Mouse (Mus musculus) midbrain, embryonic 16.5 days (tissue): Measurements from ENCODE around the gene Mdh1b. TPM values are rescaled to one million over a fixed set of nuclear protein-coding genes. Genes with fewer than 3 reads are reported as not detected.
A peak's percentile ranks its signal among the peaks of the same experiment; 100 is the strongest.

Experiments used
- ATAC-seq: fragments of 200-750 bp; cut with Nextera tagmentation; 2 replicates; pipeline ENCODE4 v1.8.0; 2017; ENCODE audit warnings: moderate TSS enrichment
- H3K27ac ChIP-seq: fragments of 300-500 bp; sonication (generic); 2 replicates; pipeline ENCODE4 v1.5.1; 2014; ENCODE audit warnings: mild to moderate bottlenecking, low read length, mixed read lengths
- H3K27me3 ChIP-seq: fragments of 300-500 bp; sonication (generic); 2 replicates; pipeline ENCODE4 v1.6.1; 2014; ENCODE audit warnings: low read depth, low read length, mixed read lengths; ENCODE audit not compliant: control insufficient read depth, insufficient read depth
- H3K36me3 ChIP-seq: fragments of 300-500 bp; sonication (generic); 2 replicates; pipeline ENCODE4 v1.6.1; 2014; ENCODE audit warnings: mild to moderate bottlenecking, low read length, moderate library complexity, mixed read lengths; ENCODE audit not compliant: control insufficient read depth, insufficient read depth
- H3K4me1 ChIP-seq: fragments of 300-500 bp; sonication (generic); 2 replicates; pipeline ENCODE4 v1.6.1; 2014; ENCODE audit warnings: mild to moderate bottlenecking, low read length, mixed read lengths; ENCODE audit not compliant: control insufficient read depth, insufficient read depth
- H3K4me2 ChIP-seq: fragments of 300-500 bp; sonication (generic); 2 replicates; pipeline ENCODE4 v1.6.1; 2014; ENCODE audit warnings: mild to moderate bottlenecking, low read length, mixed read lengths
- H3K4me3 ChIP-seq: fragments of 300-500 bp; sonication (generic); 2 replicates; pipeline ENCODE4 v1.5.1; 2014; ENCODE audit warnings: low read depth, mild to moderate bottlenecking, low read length, moderate library complexity, mixed read lengths
- H3K9ac ChIP-seq: fragments of 300-500 bp; sonication (generic); 2 replicates; pipeline ENCODE4 v1.6.1; 2014; ENCODE audit warnings: low read depth, low read length, mixed read lengths
- H3K9me3 ChIP-seq: fragments of 300-500 bp; sonication (generic); replicated peaks from 2 replicates; pipeline ENCODE4 v1.6.1; 2014; ENCODE audit warnings: mild to moderate bottlenecking, low read length, mixed read lengths; ENCODE audit not compliant: control insufficient read depth, poor library complexity, severe bottlenecking
- WGBS: fragments of 180-500 bp; shearing (Covaris S2); extraction: QIAGEN DNeasy Blood & Tissue Kit; methylation state at CpG from one replicate; pipeline ENCODE4 v1.1.7; 2014; 5-methylcytosine and 5-hydroxymethylcytosine counted together
- polyA plus RNA-seq: library from polyadenylated mRNA; unstranded; fragments of >200 nt; fragmentation: Nextera tagmentation; extraction: Ambion mirVana; gene quantifications from 2 replicates; pipeline ENCODE4 v1.2.1, GENCODE M21; 2015

Mdh1b gene
- 0.69 and 1.1 TPM in 2 replicates for polyA plus RNA-seq

DNA sequence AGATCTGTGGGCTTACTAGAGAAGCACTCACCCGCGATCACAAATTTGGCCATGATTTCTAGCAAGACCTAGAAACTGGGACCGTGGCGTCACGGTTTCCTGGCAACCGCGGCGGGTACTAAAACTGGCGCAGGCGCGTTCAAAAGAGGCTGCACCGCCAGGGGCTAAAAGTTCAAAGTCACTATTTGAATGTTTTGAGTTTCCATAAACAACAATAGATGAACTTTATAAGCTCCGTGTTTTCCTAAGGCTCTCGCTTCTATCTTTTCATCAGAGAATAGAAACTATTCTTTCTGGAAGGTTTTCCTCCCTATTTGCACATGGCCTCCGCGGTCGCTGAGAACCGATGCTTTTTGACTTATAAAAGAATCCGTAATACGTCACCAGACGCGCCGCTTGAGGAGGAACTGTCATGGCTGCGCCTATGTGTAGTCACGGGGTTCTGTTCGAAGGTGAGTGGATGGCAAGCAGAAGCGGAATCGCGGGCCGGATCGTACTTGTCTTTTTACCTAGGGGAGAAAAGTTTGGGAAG lies at the start of gene Mdh1b, which contains the start of gene Fastkd2:
Mdh1b (minus strand) TSS at position 79 of the 532 bp plus-strand sequence.
Fastkd2 (plus strand) TSS at position 375 of the 532 bp plus-strand sequence.
- Histone ChIP-seq H3K4me2 (peak within 1 kb of the TSS; percentile 64), H3K9ac (peak within 1 kb of the TSS; percentile 71), H3K4me3 (peak within 1 kb of the TSS; percentile 75), H3K9me3 (no peaks in the 10 kb centered on the region), H3K36me3 (no peaks in the 10 kb centered on the region), H3K4me1 (peaks cover 28% of the 10 kb centered on the region), H3K27ac (no peak within 1 kb of the TSS; the same call in 1 of the 2 replicates), H3K27me3 (peaks cover 7% of the 10 kb centered on the region)
- under 1% methylated on average over 31 of the region's 31 CpGs for WGBS
- ATAC-seq: peak; percentile 97

DNA sequence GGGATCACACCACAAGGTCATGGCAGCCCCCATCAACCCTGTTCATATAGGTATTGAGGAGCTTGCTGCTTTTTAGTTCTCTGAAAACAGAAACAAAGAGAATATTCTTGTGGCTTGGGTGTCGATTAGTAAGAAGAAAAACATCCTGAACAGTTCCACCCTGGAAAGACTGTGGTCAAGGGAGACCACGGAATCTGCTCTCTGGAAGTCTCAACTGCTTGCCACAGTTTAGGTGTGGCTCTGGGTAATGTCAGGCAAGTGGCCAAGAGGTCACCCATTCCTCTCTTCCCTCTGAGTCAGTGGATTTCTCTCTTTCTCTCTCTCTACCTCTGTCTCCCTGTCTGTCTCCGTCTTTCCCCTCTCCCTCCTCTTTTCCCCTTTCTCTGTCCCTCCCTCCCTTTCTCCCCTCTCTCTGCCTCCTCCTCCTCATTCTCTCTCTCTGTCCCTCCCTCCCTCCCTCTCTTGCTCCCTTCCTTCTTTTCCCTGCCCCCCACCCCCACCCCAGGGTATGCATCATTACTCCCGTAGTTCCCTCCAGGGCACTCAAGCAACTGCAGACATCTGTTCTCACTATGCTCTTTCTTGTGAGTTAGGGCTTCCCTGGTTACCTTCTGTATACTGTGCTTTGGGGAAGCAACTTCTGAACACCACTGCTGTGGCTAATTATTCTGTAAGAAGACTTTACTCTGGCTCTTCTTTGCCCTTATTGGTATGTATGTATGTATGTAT lies 46.9 kb upstream of the Mdh1b start:
- Histone ChIP-seq H3K4me1 (no peaks in the 10 kb centered on the region), H3K9ac (no peak overlapping the region), H3K27me3 (no peaks in the 10 kb centered on the region), H3K4me2 (no peak overlapping the region), H3K9me3 (no peaks in the 10 kb centered on the region), H3K27ac (no peak overlapping the region), H3K36me3 (no peaks in the 10 kb centered on the region), H3K4me3 (no peak overlapping the region)
- WGBS: 71% methylated on average over 4 of the region's 4 CpGs
- ATAC-seq: no peak

DNA sequence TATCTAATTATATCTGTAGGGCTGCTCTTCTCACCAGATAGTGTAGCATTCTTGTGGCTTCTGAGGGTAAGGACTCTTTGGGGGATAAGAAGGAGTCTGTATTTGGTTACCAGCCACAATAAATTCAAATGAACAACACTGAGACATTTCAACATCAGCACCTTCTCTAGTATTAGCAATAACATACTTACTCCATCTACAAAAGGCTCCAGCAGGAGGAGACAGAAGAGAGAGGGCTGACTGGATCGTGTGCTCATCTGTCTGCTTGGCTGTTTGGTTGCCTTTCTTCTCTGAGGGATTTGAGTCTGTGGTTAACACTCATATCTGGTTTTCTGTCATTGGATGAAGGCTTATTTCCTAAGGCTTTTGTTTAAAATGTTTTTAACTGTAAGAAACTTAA lies 46.3 kb upstream of the Mdh1b start:
- no peak for ATAC-seq
- WGBS: 54% methylated on average over 1 of the region's 1 CpGs
- Histone ChIP-seq H3K4me2 (no peak overlapping the region), H3K4me1 (no peaks in the 10 kb centered on the region), H3K9ac (no peak overlapping the region), H3K27me3 (no peaks in the 10 kb centered on the region), H3K9me3 (no peaks in the 10 kb centered on the region), H3K4me3 (no peak overlapping the region), H3K36me3 (no peaks in the 10 kb centered on the region), H3K27ac (no peak overlapping the region)

DNA sequence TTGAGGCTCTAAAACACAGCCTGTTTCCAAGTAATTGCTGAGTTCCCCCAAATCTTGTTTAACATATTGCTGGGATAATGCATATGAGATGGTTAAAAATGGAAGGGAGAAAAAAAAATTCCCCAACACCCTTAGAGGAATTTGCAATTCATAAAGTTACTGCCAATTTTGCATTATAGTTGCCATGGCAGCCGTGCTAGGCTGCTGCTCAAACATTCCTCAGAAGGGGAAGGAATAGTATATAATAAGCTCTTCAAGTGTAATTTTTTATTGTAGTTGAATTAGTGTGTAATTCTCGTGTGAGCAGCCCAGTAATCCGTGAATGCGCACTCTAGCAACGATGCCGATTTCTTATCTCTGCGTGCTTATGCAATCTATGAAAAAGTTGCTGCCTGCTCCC lies 40.2 kb upstream of the Mdh1b start:
- H3K27ac ChIP-seq: peak overlapping the region; percentile 74

DNA sequence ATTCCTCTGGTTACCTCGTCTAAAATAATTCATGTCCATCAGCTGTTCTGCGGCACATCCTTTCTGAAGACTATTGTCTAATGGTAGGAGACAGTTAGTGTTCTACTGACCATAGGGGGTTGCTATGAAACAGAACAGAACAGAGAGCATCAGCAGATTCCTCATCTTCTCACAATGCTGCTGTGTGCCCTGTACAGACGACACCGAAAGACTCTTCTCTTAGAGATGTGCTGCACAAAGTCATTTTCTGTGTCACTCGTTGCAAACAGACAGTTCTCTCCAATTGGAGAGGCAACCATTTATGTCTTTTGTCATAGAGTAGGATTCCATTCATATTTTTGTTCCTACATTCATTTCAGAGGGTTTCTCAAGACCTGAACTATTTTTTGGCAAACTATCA lies 39.0 kb upstream of the Mdh1b start, which contains the start of gene 4933402D24Rik:
4933402D24Rik (minus strand) TSS at position 101 of the 400 bp plus-strand sequence.
- 69% methylated on average over 5 of the region's 5 CpGs for WGBS

More for the DNA sequence above, 40.2 kb upstream of the Mdh1b start:
- Histone ChIP-seq H3K9ac (no peak overlapping the region), H3K27me3 (no peaks in the 10 kb centered on the region), H3K4me3 (no peak overlapping the region), H3K4me1 (peaks cover 30% of the 10 kb centered on the region), H3K4me2 (peak overlapping the region; percentile 26), H3K9me3 (no peaks in the 10 kb centered on the region), H3K36me3 (no peaks in the 10 kb centered on the region)
- peak; percentile 87 for ATAC-seq
- WGBS: 27% methylated on average over 7 of the region's 7 CpGs

DNA sequence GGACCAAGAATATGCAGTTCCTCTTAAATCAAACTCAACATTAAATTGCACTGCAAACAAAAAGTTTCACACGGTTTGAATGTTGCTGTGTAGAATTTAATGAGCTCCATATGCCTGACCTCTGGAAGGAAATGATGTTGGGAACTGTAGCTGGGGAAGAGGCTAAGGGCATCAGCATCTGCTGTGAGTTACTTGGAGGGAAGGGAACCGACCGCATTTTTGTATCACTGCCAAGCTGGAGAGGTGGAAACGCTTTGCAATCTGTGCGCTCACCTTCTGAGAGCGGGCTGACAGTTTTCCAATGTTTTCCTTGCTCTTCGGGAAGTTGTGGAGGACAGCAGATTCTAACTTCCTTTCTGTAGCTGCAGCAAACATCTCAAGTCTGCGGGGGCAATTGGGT lies 38.0 kb upstream of the Mdh1b start:
- Histone ChIP-seq H3K4me1 (peaks cover 47% of the 10 kb centered on the region), H3K9ac (no peak overlapping the region), H3K36me3 (no peaks in the 10 kb centered on the region), H3K4me2 (no peak overlapping the region), H3K27me3 (no peaks in the 10 kb centered on the region), H3K4me3 (no peak overlapping the region), H3K27ac (no peak overlapping the region), H3K9me3 (no peaks in the 10 kb centered on the region)
- no peak for ATAC-seq
- WGBS: 78% methylated on average over 8 of the region's 8 CpGs

More for the DNA sequence above, 39.0 kb upstream of the Mdh1b start, which contains the start of gene 4933402D24Rik:
- H3K27ac ChIP-seq: peak within 1 kb of the TSS; percentile 74
- no peak within 1 kb of the TSS for H3K4me2 ChIP-seq
- H3K4me1 ChIP-seq: peaks cover 38% of the 10 kb centered on the region
- no peak for ATAC-seq
- H3K27me3 ChIP-seq: no peaks in the 10 kb centered on the region
- no peak within 1 kb of the TSS for H3K4me3 ChIP-seq
- H3K9ac ChIP-seq: no peak within 1 kb of the TSS
- no peaks in the 10 kb centered on the region for H3K36me3 ChIP-seq
- no peaks in the 10 kb centered on the region for H3K9me3 ChIP-seq

DNA sequence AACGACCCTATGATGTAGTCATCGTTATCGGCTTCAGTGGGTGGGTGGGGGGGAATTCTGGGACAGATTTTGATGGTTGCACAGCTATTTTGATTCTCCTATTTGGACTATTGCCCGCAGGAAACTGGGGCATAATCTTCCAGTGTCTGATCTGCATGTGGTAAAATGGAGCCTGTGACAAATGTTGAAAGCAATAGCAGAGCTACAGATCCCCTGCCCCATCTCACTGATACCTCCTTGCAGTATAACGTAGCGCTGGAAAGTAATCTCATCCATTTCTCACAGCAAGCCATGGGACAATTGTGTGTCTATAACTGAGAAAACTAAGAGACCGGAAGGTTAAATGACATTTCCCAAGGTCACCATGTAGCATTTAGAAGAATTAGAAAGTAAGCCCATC lies 34.3 kb upstream of the Mdh1b start:
- WGBS: 31% methylated on average over 7 of the region's 7 CpGs
- H3K4me2 ChIP-seq: no peak overlapping the region; the same call in 1 of the 2 replicates
- no peaks in the 10 kb centered on the region for H3K36me3 ChIP-seq
- H3K9me3 ChIP-seq: no peaks in the 10 kb centered on the region
- H3K4me3 ChIP-seq: no peak overlapping the region
- peaks cover 32% of the 10 kb centered on the region for H3K4me1 ChIP-seq
- ATAC-seq: no peak
- H3K9ac ChIP-seq: no peak overlapping the region
- H3K27me3 ChIP-seq: no peaks in the 10 kb centered on the region
- H3K27ac ChIP-seq: peak overlapping the region; percentile 67

DNA sequence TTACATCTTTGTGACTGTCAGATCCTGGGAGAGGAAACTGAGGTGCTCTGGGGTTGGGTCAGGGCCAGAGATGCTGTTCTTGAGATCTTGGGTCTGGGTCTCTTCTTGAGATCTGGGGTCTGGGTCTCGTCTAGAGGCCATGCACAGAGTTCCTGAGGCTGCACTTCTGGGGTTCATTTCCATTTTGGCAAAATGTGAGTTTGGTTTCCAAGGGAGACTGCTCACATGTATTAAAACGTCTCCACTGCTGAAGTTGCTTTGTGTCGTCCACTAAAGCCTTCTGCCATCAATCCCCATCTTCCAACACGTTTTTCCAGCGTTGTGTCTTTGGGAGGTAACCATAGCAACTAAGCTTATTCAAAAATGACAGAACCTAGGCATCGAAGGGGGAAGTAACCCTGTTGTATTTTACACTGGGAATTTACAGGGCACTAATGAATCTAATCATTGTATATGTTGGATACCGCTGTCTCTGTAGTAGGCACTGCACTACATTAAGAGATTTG lies 33.8 kb upstream of the Mdh1b start:
- peak; percentile 78 for ATAC-seq
- 4% methylated on average over 7 of the region's 7 CpGs for WGBS
- H3K9ac ChIP-seq: no peak overlapping the region
- H3K4me3 ChIP-seq: no peak overlapping the region
- peak overlapping the region; percentile 67 for H3K27ac ChIP-seq
- H3K36me3 ChIP-seq: no peaks in the 10 kb centered on the region
- peaks cover 30% of the 10 kb centered on the region for H3K4me1 ChIP-seq
- no peak overlapping the region; the same call in 1 of the 2 replicates for H3K4me2 ChIP-seq
- H3K27me3 ChIP-seq: no peaks in the 10 kb centered on the region
- no peaks in the 10 kb centered on the region for H3K9me3 ChIP-seq

DNA sequence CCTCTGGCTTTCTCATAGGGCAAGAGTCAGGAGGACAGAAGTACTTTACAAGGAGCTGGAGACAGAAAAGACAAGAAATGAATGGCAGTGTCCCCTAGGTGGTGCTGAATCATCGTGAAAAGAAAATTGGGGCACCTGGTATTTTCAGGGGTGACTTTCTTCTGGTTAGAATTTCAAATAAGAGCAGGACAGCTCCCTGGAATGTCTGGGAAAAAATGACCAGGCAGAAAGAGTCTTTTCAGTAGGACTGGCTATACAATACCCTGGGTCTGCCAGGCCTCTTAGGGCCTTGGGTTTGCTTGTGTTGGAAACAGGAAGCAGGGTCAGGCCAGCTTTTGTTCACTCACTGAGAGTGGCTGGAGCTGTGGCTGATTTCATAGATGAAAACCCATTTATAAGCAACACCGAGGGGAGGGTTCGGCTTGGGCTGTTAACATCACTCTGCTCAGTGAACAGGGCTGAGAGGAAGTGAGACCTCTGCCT lies 33.1 kb upstream of the Mdh1b start:
- no peaks in the 10 kb centered on the region for H3K36me3 ChIP-seq
- no peaks in the 10 kb centered on the region for H3K9me3 ChIP-seq
- WGBS: 2% methylated on average over 3 of the region's 3 CpGs
- ATAC-seq: peak; percentile 89
- peaks cover 27% of the 10 kb centered on the region for H3K4me1 ChIP-seq
- H3K27ac ChIP-seq: peak overlapping the region; percentile 67
- H3K27me3 ChIP-seq: no peaks in the 10 kb centered on the region
- no peak overlapping the region for H3K9ac ChIP-seq
- no peak overlapping the region for H3K4me2 ChIP-seq
- H3K4me3 ChIP-seq: no peak overlapping the region
